Mouse (Mus musculus) hindbrain, embryonic 10.5 days (tissue): ENCODE data around the gene Hscb. TPM values are rescaled to one million over a fixed set of nuclear protein-coding genes. Genes with fewer than 3 reads are reported as not detected.
"Not testable (repeated sequence)": the region's sequence is repeated elsewhere in the genome, so short reads cannot be mapped to it uniquely, and the experiment has no call there.

Source experiments
- DNase-seq: peaks from one replicate; pipeline ENCODE4 v3.0.0-alpha.2; 2017; ENCODE audit warnings: low spot score
- H3K27ac ChIP-seq: fragments of 300-500 bp; sonication (generic); 2 replicates; pipeline ENCODE4 v1.5.1; 2016; ENCODE audit warnings: mild to moderate bottlenecking, moderate library complexity
- H3K27me3 ChIP-seq: fragments of 300-500 bp; sonication (generic); 2 replicates; pipeline ENCODE4 v1.6.1; 2016; ENCODE audit warnings: mild to moderate bottlenecking; ENCODE audit not compliant: poor library complexity, insufficient read depth, severe bottlenecking
- H3K36me3 ChIP-seq: fragments of 300-500 bp; sonication (generic); 2 replicates; pipeline ENCODE4 v1.6.1; 2016; ENCODE audit warnings: mild to moderate bottlenecking, moderate library complexity
- H3K4me1 ChIP-seq: fragments of 300-500 bp; sonication (generic); replicated peaks from 2 replicates; pipeline ENCODE4 v1.6.1; 2016; ENCODE audit warnings: mild to moderate bottlenecking
- H3K4me3 ChIP-seq: fragments of 300-500 bp; sonication (generic); 2 replicates; pipeline ENCODE4 v1.5.1; 2016; ENCODE audit warnings: mild to moderate bottlenecking, moderate library complexity
- H3K9me3 ChIP-seq: fragments of 300-500 bp; sonication (generic); 2 replicates; pipeline ENCODE4 v1.6.1; 2016; ENCODE audit warnings: mild to moderate bottlenecking, moderate library complexity
- WGBS: fragments of 180-500 bp; shearing (Covaris S2); methylation state at CpG from one replicate; pipeline ENCODE4 v1.1.7; 2016; 5-methylcytosine and 5-hydroxymethylcytosine counted together
- polyA plus RNA-seq: library from polyadenylated mRNA; unstranded; fragments of >200 nt; fragmentation: Nextera tagmentation; extraction: Ambion mirVana; gene quantifications from 2 replicates; pipeline ENCODE4 v1.2.1, GENCODE M21; 2016

Gene Hscb
- polyA plus RNA-seq: 22.8 and 23.0 TPM in 2 replicates

DNA sequence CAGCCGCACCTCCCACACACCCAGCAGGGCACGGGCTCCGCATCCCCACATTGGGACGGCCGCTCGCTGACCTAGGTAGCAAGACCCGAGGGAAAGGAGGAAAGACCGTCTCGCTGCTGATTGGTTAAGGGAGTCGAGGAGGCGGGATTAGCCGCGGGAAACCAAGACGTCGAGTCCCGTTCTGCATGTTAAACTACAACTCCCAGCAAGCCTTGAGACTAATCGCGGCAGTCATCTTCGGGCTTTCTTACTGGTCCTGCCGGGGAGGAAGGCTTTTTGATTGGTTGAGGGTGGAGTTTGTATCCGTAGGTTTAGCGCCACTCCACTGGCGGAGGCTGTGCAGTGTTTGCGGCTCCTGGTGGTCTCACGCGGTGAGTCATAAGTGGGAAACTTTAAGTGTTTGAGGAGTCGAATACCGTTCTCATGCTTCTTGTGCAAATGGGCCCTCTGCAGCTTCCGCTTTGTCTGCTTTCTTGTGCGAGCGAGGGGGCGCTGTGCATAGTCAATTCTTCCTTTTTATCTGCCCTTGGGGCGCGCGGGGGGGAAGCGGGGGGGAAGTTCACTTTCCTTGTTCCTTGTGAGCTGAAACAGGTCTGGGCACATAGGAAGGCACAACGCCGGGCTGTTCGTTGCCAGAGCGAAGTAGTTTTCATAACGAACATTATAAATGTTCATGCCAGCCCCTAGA is at the start of gene Hscb, which contains the start of gene Chek2:
Hscb (minus strand) TSS at position 100 of the 688 bp plus-strand sequence.
Chek2 (plus strand) TSS at position 302 of the 688 bp plus-strand sequence.
- peak; percentile 97 for DNase-seq
- peaks cover 24% of the 10 kb centered on the region for H3K4me1 ChIP-seq
- WGBS: under 1% methylated on average over 41 of the region's 41 CpGs
- H3K27ac ChIP-seq: peak within 1 kb of the TSS; percentile 91
- H3K36me3 ChIP-seq: peaks cover 43% of the 10 kb centered on the region
- H3K4me3 ChIP-seq: peak within 1 kb of the TSS; percentile 80
- H3K9me3 ChIP-seq: no peaks in the 10 kb centered on the region
- H3K27me3 ChIP-seq: no peaks in the 10 kb centered on the region

DNA sequence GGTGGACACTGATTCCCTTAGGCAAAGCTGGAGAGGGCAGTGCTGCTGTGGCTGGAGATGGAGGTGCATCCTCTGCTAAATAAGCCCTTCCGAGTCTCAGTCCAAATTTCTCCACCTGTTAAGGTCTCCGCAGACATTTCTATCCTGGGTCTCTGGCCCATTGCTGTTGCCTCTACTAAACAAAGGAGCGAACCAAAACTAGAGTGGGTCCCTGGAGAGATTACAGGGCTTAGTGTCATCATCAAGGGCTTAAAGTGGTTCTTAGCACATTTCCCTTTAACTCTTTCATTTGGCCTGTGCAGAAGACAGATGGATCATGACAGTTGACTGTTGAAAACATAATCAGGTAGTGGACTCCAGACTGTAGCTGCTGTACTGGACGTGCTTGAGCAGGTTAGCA is 49.0 kb upstream of the Hscb start:
- Histone ChIP-seq H3K27me3 (no peaks in the 10 kb centered on the region), H3K9me3 (no peaks in the 10 kb centered on the region), H3K4me1 (no peaks in the 10 kb centered on the region), H3K36me3 (peaks cover 48% of the 10 kb centered on the region), H3K27ac (no peak overlapping the region), H3K4me3 (no peak overlapping the region)
- no peak for DNase-seq
- WGBS: 85% methylated on average over 4 of the region's 4 CpGs

DNA sequence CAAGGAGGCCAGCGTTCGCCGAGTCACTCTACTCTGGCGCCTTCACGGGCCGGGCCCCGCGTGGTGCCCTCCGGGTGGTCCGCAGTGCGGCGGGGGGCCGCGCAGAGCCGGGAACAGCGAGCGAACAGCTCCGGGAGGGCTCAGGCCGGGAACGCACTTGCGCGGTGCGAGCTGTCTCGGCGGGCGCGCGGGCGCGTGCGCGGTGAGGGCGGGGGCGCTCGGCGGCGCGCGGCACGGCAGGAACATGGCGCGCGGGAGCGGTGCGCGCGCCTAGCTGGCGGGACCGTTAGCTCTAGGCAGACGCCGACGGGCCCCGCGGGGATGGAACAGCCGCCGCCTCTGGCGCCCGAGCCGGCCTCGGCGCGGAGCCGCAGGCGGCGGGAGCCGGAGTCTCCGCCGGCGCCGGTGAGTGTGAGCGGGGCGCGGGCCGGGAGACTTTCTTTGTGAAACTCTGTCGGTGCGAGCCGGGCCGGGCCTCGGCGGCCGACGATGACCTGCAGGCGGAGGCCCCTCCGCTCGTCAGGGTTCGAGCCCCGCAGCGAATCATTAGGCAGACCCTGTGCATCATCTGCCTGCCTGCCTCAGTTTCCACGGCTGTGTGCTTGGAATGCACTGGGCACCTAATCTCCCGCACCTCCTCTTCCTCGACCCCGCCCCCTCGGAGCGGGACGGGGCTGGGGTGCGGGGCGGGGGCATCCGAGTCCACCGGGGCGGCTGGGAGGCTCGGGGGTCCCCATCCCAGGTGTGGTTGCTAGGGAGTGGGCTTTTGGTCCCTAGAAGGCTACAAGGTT is 40.2 kb upstream of the Hscb start, which contains the start of gene Ttc28:
Ttc28 (plus strand) TSS at position 220 of the 791 bp plus-strand sequence.
- Histone ChIP-seq H3K36me3 (peaks cover 35% of the 10 kb centered on the region), H3K27ac (peak within 1 kb of the TSS; percentile 96), H3K27me3 (no peaks in the 10 kb centered on the region), H3K9me3 (no peaks in the 10 kb centered on the region), H3K4me3 (peak within 1 kb of the TSS; percentile 76), H3K4me1 (peaks cover 22% of the 10 kb centered on the region)
- peak; percentile 90 for DNase-seq
- under 1% methylated on average over 101 of the region's 101 CpGs for WGBS

DNA sequence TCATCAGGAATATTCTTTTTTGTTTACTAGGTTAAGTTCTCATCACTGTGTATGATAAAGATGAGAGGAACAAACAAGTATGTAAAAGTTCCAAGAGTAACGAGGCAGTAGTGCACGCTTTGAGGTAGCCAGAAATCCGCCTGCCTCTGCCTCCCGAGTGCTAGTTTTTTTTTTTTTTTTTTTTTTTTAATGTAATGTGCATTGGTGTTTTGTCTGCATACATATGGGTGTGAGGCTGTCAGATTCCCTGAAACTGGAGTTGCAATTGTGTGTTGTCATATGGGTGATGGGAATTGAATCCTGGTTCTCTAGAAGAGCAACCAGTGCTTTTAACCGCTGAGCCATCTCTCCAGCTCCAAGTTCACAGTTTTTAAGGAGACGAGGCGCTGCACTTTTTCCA is 39.5 kb upstream of the Hscb start:
- Histone ChIP-seq H3K36me3 (peaks cover 29% of the 10 kb centered on the region), H3K4me1 (peaks cover 22% of the 10 kb centered on the region)
- WGBS: 63% methylated on average over 7 of the region's 7 CpGs

GRCm38 (mm10) chr5:110878526-110878925 is 38.9 kb upstream of the Hscb start:
- Histone ChIP-seq H3K4me1 (peaks cover 22% of the 10 kb centered on the region), H3K36me3 (peaks cover 30% of the 10 kb centered on the region)
- not testable (repeated sequence) for H3K9me3 ChIP-seq, DNase-seq, H3K27me3 ChIP-seq, H3K27ac ChIP-seq, H3K4me3 ChIP-seq
- WGBS: 97% methylated on average over 1 of the region's 1 CpGs

More for the DNA sequence above, 39.5 kb upstream of the Hscb start:
- Histone ChIP-seq H3K27me3 (no peaks in the 10 kb centered on the region), H3K27ac (peak overlapping the region; percentile 96), H3K4me3 (peak overlapping the region; percentile 76), H3K9me3 (no peaks in the 10 kb centered on the region)
- no peak for DNase-seq

- no peak for DNase-seq
These were observed 38.3 kb upstream of the Hscb start for GRCm38 (mm10) chr5:110877666-110878505.

DNA sequence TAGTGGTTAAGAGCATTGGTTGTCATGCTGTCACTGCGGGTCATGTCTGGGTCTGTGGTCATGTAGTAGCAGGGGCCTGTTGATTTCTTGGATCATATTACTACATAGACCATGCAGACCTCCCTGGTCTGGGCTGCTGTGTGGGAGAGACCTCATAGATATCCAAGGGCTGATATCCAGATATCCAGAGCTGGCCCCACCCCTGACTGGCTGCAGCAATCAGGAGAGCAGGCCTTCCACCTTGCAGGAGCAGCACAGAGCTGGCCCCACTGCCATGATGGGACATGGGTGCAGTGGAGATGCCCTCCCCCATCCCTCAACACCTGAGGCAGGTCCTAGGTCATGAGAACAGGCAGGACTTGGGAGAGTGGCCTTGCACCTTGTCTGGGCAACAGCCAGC is 35.7 kb upstream of the Hscb start:
- Histone ChIP-seq H3K4me3 (no peak overlapping the region), H3K36me3 (peaks cover 50% of the 10 kb centered on the region), H3K27ac (no peak overlapping the region), H3K9me3 (no peaks in the 10 kb centered on the region), H3K27me3 (no peaks in the 10 kb centered on the region), H3K4me1 (peaks cover 14% of the 10 kb centered on the region)
- WGBS: 88% methylated on average over 1 of the region's 1 CpGs
- no peak for DNase-seq

More at GRCm38 (mm10) chr5:110877666-110878505, 38.3 kb upstream of the Hscb start:
- peaks cover 22% of the 10 kb centered on the region for H3K4me1 ChIP-seq
- 77% methylated on average over 5 of the region's 5 CpGs for WGBS
- H3K27ac ChIP-seq: no peak overlapping the region
- no peak overlapping the region for H3K4me3 ChIP-seq
- H3K27me3 ChIP-seq: no peaks in the 10 kb centered on the region
- H3K9me3 ChIP-seq: no peaks in the 10 kb centered on the region
- peaks cover 36% of the 10 kb centered on the region for H3K36me3 ChIP-seq

- no peak for DNase-seq
- Histone ChIP-seq H3K27ac (no peak overlapping the region), H3K4me1 (peaks cover 10% of the 10 kb centered on the region), H3K27me3 (no peaks in the 10 kb centered on the region), H3K36me3 (peaks cover 55% of the 10 kb centered on the region), H3K4me3 (no peak overlapping the region), H3K9me3 (no peaks in the 10 kb centered on the region)
These were observed 35.1 kb upstream of the Hscb start for GRCm38 (mm10) chr5:110874711-110875110.

GRCm38 (mm10) chr5:110873160-110873559 is 33.6 kb upstream of the Hscb start:
- WGBS: 82% methylated on average over 6 of the region's 6 CpGs
- no peak overlapping the region for H3K27ac ChIP-seq
- H3K36me3 ChIP-seq: peaks cover 65% of the 10 kb centered on the region
- H3K4me1 ChIP-seq: 0 out of 2 replicates have a peak, but pooled peaks cover 3% of the 10 kb centered on the region
- H3K9me3 ChIP-seq: no peaks in the 10 kb centered on the region
- no peak overlapping the region for H3K4me3 ChIP-seq
- H3K27me3 ChIP-seq: no peaks in the 10 kb centered on the region
- DNase-seq: no peak

DNA sequence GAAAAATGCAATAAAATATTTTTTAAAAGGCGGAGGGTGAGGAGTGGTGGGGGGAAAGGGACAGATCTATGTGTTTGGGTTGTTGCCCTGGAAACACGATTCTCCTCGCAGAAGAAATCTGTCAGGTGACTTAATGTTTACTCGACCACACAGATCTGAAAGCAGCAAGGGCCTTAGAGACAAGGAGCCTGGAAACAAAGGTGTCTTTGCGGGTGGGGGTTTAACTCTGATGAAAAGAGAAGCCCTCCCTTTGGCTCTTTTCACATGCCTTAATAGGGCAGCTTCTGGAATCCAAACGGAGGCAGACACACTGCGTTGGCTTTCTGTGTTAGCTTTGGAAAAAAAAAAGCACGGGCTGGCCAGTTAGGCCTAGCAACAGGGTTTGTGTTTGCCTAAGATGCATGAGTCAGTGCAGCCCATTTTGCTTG is 29.7 kb upstream of the Hscb start:
- H3K9me3 ChIP-seq: no peaks in the 10 kb centered on the region
- H3K27ac ChIP-seq: no peak overlapping the region
- peaks cover 89% of the 10 kb centered on the region for H3K36me3 ChIP-seq
- no peak overlapping the region for H3K4me3 ChIP-seq
- H3K4me1 ChIP-seq: no peaks in the 10 kb centered on the region
- H3K27me3 ChIP-seq: no peaks in the 10 kb centered on the region
- WGBS: 58% methylated on average over 8 of the region's 8 CpGs
- no peak for DNase-seq

DNA sequence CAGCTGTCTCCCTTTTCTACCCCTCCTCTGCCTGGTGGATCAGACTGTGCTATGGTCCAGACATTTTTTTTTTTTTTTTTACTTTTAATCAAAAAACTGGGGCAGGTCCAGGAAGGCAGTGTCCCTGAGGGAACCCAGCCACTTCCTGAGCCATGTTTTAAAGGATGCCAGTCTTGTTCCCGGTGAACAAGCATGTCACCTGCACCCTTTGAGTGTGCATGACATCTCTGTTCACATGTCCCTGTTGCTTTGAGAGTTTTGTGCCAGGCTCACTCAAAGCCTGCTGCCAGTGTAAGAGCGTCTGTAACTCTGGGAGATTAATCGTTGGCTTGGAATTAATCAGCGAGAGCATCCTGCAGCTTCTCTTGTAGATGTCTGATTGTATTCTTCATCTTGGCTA is 28.9 kb upstream of the Hscb start:
- no peaks in the 10 kb centered on the region for H3K4me1 ChIP-seq
- 90% methylated on average over 4 of the region's 4 CpGs for WGBS
- no peaks in the 10 kb centered on the region for H3K9me3 ChIP-seq
- no peak overlapping the region for H3K4me3 ChIP-seq
- no peaks in the 10 kb centered on the region for H3K27me3 ChIP-seq
- H3K27ac ChIP-seq: 0 out of 2 replicates have a peak overlapping the region, but pooled peaks have one; percentile 35
- H3K36me3 ChIP-seq: peaks cover 89% of the 10 kb centered on the region
- DNase-seq: no peak

- 93% methylated on average over 5 of the region's 5 CpGs for WGBS
- no peak overlapping the region for H3K4me3 ChIP-seq
- peaks cover 88% of the 10 kb centered on the region for H3K36me3 ChIP-seq
- H3K27me3 ChIP-seq: no peaks in the 10 kb centered on the region
- H3K4me1 ChIP-seq: 0 out of 2 replicates have a peak, but pooled peaks cover 4% of the 10 kb centered on the region
- no peak overlapping the region for H3K27ac ChIP-seq
- DNase-seq: no peak
- no peaks in the 10 kb centered on the region for H3K9me3 ChIP-seq
These were observed 20.9 kb upstream of the Hscb start for GRCm38 (mm10) chr5:110860445-110860844.
